Mouse (Mus musculus) left cerebral cortex, postnatal 25 days (tissue): ENCODE results near the gene Ifi205. TPM values are rescaled to one million over a fixed set of nuclear protein-coding genes. Genes with fewer than 3 reads are reported as not detected.
A peak's percentile ranks its signal among the peaks of the same experiment; 100 is the strongest.
"Not testable (repeated sequence)": the region's sequence is repeated elsewhere in the genome, so short reads cannot be mapped to it uniquely, and the experiment has no call there.

Experiments
- DNase-seq, 2 experiments: peaks; one replicate each; pipeline ENCODE4 v3.0.0; 2022; ENCODE audit warnings: low spot score in 2 of 2, mixed read lengths in 1 of 2
- intact Hi-C: fragments of 180-260 bp; cut with DNase I; formaldehyde crosslinking; loops from one replicate; pipeline ENCODE4 v1.15.1; 2025
- total RNA-seq, 2 experiments: library from RNA; stranded (reverse); gene quantifications; 2 replicates each; pipeline ENCODE4 v1.2.3; 2021

Gene Ifi205
- not detected for total RNA-seq

DNA sequence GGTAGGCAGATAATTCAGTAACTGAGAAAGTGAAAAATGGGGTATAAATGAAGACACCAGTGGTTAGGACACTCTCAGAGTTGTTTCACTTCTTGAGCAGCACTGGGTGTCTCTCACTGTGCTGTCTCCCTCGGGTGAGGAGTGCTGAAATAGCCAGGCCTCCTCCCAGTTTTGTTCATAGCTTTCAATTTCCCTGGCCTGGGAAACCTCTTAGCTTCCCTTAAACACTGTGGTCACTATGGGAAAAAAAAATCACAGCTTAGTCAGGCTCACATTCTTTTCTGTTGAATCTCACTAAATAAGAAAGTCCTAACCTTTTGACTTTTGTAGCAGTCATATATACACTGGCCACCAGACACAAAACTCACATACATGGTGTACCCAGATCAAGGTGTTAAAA is at the start of gene Ifi205:
TSS of gene Ifi205 (minus strand) at position 113 of the 400 bp plus-strand sequence.
- no peak for DNase-seq
- intact Hi-C loops = no loop called here

DNA sequence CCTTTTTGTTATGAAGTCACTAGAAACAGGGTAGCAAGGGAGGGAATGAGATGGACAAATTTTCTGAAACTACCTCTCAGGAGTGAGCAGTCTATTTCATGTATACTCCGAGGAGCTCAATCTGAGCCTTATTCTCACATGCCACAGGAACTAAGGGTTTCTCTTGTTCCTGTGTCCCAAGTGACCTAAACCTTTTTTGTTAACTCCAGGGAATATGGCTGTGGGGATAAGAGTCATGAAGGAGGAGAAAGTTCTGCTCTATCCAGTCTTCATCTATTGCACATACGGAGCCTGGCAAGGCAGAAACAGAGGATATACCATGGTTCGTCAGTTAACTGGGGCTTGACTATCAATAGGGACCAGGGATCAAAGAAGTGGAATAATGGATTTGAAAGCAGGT is 34.7 kb upstream of the Ifi205 start, which contains the start of gene Olfr430:
TSS of gene Olfr430 (plus strand) at position 301 of the 400 bp plus-strand sequence.
- no peak for DNase-seq
- intact Hi-C loops = no loop called here

DNA sequence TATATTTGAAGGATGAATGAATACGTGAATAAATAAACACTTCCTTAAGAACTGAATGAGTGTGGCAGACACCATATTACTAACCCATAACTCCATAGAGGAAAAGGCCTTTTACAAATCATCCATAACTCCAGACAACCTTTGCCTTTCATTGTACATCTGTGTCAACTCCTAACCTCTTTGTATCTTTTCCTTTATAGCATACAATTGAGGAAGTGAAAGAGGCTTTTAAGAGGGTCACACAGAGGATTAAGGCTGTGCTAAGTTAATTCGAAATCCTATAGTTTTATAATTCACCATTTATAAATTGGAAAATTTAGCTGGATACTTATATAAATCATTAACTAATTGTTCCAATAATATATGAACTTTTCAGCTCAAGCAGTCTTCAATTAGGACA is 23.6 kb upstream of the Ifi205 start:
- no peak for DNase-seq
- intact Hi-C loops = no loop called here

DNA sequence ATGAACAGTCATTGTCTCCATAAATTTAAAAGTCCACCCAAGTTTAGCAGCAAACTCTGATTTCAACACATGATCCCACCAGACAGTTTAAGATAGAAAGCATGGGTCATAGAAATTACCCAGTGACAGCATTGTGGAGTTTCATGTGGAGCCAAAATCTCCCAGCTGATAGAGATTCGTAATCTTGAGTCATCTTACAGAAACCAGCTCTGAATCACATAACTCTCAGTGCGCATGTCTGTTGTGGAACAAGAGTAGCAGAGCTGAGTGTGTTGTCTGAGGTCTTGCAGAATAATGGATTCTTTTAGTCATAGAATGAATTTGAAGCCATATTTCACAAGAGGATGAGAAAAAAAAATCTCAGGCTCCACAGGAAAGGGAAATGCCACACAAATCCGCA is 21.4 kb upstream of the Ifi205 start:
- DNase-seq = peak in 1 of 2 experiments; percentile 37
- intact Hi-C loops = no loop called here

DNA sequence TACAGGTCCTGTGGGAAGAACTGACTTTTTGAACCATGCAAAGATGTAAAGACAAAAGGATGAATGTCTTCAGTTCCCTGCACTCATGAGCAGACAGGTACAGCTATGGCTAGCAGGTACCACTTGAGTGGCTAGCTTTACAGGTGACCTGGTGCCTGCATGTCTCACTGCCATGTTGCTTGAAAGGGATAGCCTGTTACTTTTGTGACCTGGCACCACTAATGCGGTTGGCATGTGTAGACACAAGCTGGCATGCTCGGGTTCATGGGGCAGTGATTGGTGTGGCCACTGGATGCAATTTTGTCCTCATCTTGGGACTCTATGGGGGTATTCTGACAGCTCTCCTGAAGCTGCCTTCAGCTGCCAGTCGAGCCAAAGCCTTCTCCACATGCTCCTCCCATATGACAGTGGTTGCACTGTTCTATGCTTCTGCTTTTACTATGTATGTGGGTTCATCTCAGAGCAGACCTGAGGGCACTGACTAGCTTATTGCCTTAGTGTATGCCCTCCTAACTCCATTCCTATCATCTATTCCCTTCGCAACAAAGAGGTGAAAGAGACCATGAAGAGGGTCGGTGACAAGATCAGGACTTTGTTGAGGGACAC is 20.4 kb upstream of the Ifi205 start:
- intact Hi-C loops = no loop called here
- DNase-seq = no peak

DNA sequence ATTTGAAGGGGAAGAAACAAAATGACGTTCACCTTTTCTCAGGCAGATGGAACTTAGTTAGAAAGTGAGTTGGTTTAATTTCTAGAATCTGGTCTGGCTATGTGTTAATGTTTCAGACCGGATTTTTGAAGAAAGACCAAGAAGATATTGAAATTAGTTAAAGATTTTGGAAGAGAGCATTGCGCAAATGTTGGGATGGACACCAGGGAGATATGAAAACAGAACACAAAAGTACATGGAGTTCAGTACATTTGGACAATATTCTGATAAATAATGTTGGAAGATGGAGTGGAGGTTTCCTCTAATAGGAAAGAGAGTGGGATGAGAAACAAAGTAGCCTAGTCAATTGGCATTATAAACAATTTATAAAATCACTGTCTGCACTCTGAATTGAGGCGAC is 19.9 kb upstream of the Ifi205 start:
- intact Hi-C loops = no loop called here

DNA sequence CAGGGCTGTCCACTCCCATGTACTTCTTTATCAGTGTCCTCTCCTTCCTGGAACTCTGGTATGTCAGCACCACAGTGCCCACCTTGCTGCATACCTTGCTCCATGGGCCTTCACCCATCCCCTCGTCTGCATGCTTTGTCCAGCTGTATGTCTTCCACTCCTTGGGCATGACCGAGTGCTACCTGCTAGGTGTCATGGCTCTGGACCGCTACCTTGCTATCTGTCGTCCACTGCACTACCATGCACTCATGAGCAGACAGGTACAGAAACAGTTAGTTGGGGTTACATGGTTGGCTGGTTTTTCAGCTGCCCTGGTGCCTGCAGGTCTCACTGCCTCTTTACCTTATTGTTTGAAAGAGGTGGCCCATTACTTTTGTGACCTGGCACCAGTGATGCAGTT is 18.9 kb upstream of the Ifi205 start:
- no peak for DNase-seq
- intact Hi-C loops = no loop called here

More for the DNA sequence above, 19.9 kb upstream of the Ifi205 start:
- DNase-seq = no peak

DNA sequence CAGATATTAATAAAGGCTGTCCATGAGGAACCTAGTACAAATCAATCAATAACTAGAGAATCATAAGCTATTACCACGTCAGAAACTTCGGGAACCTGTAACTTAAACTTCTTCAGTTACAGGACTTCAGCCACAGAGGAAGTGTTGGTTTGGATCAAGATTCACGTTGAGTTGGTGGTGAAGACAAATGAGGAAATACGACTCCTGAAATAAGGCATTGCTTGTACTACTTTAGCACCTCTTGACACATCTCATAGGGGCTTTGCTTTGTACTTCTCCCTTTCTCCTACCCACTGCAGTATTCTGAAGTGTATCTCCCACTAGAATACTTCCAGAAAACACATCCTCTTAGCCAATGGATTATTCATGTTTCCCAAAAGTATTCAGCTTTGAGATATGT is 17.7 kb upstream of the Ifi205 start:
- intact Hi-C loops, DNase-seq: not testable (repeated sequence)

DNA sequence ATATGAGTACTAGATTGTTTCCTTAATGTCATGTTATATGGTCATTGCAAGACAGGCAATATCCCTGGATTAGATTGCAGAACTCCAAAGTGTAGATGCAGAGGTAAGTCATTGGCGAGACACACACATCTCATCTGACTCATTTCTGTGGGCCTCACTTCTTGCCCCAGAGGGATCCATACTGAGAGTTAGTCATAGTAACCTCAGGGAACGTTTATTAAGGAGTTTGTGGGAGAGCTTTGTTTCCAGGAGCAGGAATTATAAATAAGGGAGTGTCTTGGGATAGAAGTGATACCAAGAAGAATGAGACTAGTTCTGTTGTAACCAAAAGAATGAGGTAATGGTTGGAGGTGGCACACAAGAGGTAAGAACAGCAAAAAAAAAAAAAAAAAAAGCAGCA is 17.3 kb upstream of the Ifi205 start, which contains the start of gene Olfr432:
TSS of gene Olfr432 (plus strand) at position 313 of the 400 bp plus-strand sequence.
- no peak for DNase-seq
- intact Hi-C loops = no loop called here

DNA sequence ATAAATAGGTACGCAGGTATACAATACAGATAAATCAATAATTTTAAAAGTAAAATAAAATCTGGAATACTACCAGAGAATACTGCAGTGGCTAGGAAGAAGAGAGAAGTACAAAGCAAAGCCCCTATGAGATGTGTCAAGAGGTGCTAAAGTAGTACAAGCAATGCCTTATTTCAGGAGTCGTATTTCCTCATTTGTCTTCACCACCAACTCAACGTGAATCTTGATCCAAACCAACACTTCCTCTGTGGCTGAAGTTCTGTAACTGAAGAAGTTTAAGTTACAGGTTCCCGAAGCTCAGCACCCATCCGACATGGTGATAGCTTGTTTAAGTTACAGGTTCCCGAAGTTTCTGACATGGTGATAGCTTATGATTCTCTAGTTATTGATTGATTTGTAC is 16.6 kb upstream of the Ifi205 start:
- intact Hi-C loops, DNase-seq: not testable (repeated sequence)

DNA sequence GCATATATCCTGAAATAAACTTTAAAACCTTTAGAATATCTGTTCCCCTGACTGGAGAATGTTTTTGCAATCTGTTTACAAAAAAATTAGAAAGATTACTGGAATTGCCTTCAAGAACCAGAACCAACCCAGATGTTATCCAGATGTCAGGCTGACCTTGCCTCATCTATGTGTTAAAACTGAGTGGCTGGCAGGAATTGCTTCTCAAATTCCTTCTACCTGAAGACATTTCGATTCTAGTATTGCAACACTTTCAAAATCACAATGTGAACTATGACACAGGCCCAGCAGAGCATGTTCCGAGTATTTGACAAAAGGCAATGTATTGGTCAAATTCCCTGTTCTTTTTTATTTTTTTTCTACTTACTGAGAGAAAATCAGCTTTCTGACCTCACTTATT is 12.8 kb upstream of the Ifi205 start:
- intact Hi-C loops = no loop called here
- no peak for DNase-seq

DNA sequence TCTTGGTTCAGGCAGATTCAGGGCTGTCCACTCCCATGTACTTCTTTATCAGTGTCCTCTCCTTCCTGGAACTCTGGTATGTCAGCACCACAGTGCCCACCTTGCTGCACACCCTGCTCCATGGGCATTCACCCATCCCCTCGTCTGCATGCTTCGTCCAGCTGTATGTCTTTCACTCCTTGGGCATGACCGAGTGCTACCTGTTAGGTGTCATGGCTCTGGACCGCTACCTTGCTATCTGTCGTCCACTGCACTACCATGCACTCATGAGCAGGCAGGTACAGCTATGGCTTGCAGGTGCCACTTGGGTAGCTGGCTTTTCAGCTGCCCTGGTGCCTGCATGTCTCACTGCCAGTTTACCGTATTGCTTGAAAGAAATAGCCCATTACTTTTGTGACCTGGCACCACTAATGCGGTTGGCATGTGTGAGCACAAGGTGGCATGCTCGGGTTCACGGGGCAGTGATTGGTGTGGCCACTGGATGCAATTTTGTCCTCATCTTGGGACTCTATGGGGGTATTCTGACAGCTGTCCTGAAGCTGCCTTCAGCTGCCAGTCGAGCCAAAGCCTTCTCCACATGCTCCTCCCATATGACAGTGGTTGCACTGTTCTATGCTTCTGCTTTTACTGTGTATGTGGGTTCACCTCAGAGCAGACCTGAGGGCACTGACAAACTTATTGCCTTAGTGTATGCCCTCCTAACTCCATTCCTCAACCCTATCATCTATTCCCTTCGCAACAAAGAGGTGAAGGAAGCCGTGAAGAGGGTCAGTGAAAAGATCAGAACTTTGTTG is 10.7 kb upstream of the Ifi205 start:
- intact Hi-C loops, DNase-seq: not testable (repeated sequence)

DNA sequence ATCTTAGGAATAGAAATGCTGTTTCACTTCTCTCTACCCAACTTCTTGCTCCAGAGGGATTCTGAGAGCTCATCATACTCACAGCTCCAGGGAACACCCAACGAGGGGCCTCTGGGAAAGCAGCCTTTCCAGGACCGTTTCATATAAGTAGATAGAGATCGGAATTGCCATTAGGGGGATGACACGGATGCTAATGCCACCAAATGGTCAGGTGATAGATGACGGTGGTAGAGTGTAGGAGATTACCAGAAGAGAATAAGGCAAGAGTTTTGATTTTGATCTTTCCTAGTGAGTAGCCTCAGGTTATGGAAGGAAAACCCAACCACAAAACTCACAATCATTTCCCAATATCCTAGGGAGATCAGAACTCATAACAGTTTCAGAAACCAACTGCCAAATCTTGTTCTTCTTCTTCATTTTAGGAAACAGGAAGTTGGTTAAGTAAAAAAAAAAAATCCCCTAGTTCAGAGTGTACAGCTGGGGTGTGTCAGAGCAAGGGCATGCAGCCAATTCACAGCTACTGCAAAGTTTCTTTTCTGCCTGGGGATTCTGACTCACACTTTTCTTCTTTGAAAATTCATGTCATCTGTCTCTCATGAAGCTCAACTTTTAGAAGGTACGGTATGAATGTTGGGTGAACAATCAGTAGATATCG is 9.0 kb upstream of the Ifi205 start, which contains the start of gene Olfr433:
TSS of gene Olfr433 (plus strand) at position 183 of the 655 bp plus-strand sequence.
- peak; percentile 3 to 60 for DNase-seq
- intact Hi-C loops = no loop called here

DNA sequence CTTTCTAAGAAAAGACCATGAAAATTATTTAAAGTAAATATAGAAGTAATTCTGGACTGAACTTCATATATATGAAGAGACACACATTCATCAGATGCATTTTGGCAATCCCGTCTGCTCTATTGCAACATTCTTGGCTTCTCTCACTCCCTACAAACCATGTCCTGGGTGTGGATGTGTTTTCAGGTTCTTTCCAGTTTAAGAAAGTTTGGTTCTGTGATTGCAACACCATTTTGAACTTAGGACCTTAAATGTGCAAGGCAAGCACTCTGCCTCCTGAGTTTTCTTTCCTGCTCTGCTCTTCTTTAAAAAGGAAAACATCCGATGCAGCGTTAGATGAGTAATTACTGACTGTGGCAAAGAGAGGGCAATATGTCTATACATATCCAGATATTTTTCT is 6.9 kb upstream of the Ifi205 start:
- no peak for DNase-seq
- intact Hi-C loops = no loop called here

DNA sequence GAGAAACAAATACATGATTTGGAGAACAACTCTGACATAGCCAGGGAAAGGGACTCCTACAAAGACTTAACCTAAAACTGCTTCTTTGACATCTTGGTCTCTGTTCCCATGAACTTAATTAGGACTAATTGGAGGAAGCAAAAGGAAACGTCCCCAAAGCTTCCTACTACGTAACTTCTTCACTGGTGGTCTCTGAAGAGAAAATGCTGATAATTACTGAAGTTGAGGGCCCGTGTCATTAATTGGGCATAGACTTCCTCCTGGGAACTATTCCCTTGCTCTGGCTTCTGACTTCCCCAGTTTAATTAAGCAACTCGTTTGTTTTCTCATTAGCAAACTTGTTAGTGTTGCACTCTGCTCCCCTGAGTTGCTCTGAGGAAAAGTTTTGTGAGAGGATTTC is 4.2 kb upstream of the Ifi205 start:
- intact Hi-C loops = no loop called here

DNA sequence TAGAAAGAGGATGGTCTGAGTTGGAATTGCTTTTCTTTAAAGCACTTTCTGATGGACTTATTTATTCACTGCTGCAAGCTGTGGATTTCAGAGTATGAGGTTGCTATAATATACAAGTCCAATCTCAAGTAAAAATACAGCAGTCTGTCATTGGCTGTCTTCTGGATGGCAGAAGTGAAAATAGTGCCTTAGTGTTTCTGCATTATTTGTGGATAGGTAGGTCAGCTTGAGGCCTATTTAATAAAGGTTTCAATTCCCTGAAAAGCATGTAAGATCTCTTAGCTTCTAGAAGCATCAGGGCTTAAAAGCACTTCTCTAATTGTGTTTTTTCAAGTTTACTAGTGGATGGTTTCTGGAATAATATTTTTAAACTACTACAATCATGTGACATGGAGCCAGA is 24.6 kb downstream of the Ifi205 start:
- DNase-seq, intact Hi-C loops: not testable (repeated sequence)

More for the DNA sequence above, 4.2 kb upstream of the Ifi205 start:
- no peak for DNase-seq

DNA sequence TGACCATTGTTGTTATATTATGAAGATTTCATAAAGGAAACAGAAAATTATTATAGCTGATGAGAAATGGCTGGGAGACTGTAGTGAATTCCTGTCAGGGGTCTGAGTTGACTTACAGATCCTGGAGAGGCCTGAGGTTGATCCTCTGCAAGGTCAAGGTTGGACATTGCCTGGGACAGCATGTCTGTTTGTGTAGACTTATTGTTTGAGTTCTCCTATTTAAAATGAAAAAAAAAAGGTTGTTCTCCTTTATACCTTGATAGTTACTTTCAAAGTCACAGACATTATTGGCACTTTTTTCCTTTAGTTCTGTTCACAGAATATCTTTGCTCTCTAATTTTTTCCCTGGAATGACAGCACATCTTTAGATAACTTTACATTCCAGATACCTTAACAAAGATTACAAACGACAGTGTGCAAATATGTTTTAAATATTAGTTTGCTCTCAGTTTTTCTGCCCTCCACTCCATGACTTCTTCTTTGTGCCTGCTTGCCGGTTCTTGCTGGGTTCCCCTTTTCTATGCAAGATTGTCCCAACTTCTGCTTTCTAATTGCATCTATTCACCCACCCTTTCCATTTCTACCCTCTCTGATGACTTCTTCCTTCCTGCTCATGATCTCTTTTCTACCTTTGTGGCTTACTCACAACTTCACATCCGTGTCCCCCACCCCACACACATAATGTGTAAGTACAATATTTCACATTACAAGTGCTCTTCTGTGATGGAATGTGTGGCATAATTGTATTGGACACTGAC is 27.1 kb downstream of the Ifi205 start:
- DNase-seq, intact Hi-C loops: not testable (repeated sequence)

DNA sequence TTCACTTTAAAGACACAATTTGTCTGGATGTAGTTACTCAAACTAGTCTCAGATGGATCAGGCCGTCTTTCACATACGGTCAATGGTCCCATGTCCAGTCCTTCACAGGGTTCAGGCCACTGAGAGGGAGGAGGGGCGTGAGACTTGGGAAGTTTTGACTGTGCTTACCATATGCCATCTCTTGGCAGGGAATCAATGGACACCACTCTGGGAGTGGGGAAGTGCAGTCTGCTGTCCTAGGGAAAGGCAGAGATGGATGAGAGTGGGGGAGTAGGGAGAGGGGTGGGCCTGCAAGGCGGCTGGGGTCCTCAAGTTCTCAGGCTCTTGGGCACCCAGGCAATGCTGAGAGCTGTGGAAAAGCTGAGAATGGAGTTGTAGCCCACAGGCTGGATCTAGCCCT is 36.6 kb downstream of the Ifi205 start:
- no peak for DNase-seq
- intact Hi-C loops = no loop called here

DNA sequence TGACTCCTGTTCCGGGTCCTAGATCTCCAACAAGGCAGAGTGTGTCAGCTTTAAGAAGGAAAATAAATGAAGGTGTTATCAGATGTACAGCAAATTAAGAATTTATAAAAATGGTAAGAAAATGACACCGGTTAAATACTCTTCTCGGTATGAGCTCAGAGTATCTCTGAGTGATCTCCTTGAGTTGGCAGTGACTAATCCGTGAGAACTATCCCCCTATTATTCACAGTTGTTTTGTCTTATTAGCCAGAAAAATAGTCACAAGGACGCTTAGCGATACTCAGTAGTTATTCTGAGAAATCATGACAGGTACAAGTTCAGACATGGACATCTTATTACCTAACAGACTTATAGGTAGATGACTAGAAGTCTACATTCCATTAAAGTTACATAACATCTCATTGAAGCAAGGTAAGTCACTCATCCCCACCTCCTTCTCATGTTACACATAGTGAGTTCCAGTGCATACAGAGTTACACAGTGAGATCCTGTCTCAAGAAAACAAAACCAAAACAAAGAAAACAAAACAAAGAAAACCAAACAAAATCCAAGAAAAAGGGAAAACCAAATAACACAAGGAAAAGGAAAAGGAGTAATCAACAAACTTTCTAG is 48.8 kb downstream of the Ifi205 start, which contains the start of gene Ifi202b:
TSS of gene Ifi202b (minus strand) at position 51 of the 612 bp plus-strand sequence.
- intact Hi-C loops = not testable (repeated sequence)

More for the DNA sequence above, 48.8 kb downstream of the Ifi205 start, which contains the start of gene Ifi202b:
- DNase-seq = not testable (repeated sequence)
